Mouse (Mus musculus) testis, adult 2 months (tissue): Measurements from ENCODE around the gene Tex19.1. TPM values are rescaled to one million over a fixed set of nuclear protein-coding genes. Genes with fewer than 3 reads are reported as not detected.

Experiments
- H3K27ac ChIP-seq: fragments of 200-500 bp; 2 replicates; pipeline ENCODE4 v1.5.1; 2012; ENCODE audit warnings: low read depth, low read length; ENCODE audit not compliant: control insufficient read depth, insufficient read depth
- H3K27me3 ChIP-seq: fragments of 200-500 bp; 2 replicates; pipeline ENCODE4 v1.6.1; 2012; ENCODE audit warnings: mild to moderate bottlenecking, low read length, moderate library complexity; ENCODE audit not compliant: control insufficient read depth, insufficient read depth
- H3K36me3 ChIP-seq: fragments of 200-500 bp; 2 replicates; pipeline ENCODE4 v1.6.1; 2012; ENCODE audit warnings: mild to moderate bottlenecking, low read length; ENCODE audit not compliant: control insufficient read depth, insufficient read depth
- H3K4me1 ChIP-seq: fragments of 200-500 bp; 2 replicates; pipeline ENCODE4 v1.6.1; 2012; ENCODE audit warnings: low read length; ENCODE audit not compliant: control insufficient read depth, insufficient read depth
- H3K4me3 ChIP-seq: fragments of 200-500 bp; 2 replicates; pipeline ENCODE4 v1.5.1; 2012; ENCODE audit warnings: low read depth, mild to moderate bottlenecking, low read length, moderate library complexity, mixed read lengths; ENCODE audit not compliant: control insufficient read depth
- CTCF ChIP-seq: fragments of 200-500 bp; IDR thresholded peaks from 2 replicates; pipeline ENCODE4 v1.5.1; 2012; ENCODE audit warnings: low read depth, mild to moderate bottlenecking, inconsistent platforms, low read length, moderate library complexity; ENCODE audit not compliant: control insufficient read depth, insufficient read depth, insufficient replicate concordance
- POLR2A ChIP-seq: fragments of 200-500 bp; IDR thresholded peaks from 2 replicates; pipeline ENCODE4 v1.6.1; 2012; ENCODE audit warnings: low read depth, mild to moderate bottlenecking, inconsistent platforms, low read length, moderate library complexity; ENCODE audit not compliant: control insufficient read depth
- polyA plus RNA-seq: library from polyadenylated mRNA; depleted of rRNA; stranded (reverse); fragments of >200 nt; gene quantifications from 2 replicates; pipeline ENCODE4 v1.2.3, GENCODE M21; 2012

Gene Tex19.1
- polyA plus RNA-seq, 1 experiment = 16.1 TPM

- TF ChIP-seq CTCF (no peak), POLR2A (no peak)
- Histone ChIP-seq H3K4me3 (no peak overlapping the region), H3K4me1 (peaks cover 2% of the 10 kb centered on the region; the same call in 1 of the 2 replicates), H3K27ac (no peak overlapping the region), H3K27me3 (no peaks in the 10 kb centered on the region), H3K36me3 (no peaks in the 10 kb centered on the region)
Measured at GRCm38 (mm10) chr11:121111601-121112000, 34.3 kb upstream of the Tex19.1 start.

DNA sequence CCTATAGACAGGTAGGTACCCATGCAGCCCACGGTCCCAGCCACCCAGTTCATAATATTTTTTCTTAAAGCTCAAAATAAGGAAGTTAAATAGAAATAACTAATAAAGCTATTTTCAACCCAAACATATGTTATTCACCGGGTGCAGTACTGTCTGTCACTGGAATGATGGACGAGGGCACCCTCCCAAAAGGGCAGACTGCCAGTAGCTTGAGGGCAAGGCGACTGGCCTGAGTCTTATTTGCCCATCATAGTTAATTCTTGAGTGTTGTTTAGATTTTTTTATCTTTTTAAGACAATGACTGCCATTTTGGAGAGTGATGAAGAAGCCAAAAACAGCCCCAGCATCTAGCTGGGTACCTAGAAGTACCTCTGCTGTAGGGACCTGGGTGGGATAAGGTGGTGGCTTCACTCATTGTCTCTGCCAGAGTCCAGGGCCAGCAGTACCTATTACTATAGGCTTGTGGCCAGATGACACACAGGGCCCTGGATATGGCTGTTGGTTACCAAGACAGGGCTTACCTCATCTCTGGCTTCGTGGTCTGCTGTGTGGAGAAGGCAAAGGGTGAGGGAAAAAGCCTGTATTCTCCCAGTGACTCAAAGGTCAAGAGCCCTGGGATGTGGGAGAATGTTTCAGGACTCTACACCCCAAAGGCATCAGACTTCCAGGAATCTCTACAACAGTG, 33.7 kb upstream of the Tex19.1 start:
- peaks cover 5% of the 10 kb centered on the region; the same call in 1 of the 2 replicates for H3K4me1 ChIP-seq
- H3K4me3 ChIP-seq = no peak overlapping the region
- H3K27me3 ChIP-seq = no peaks in the 10 kb centered on the region
- no peak for TF ChIP-seq CTCF
- TF ChIP-seq POLR2A = no peak
- no peak overlapping the region for H3K27ac ChIP-seq
- H3K36me3 ChIP-seq = no peaks in the 10 kb centered on the region

DNA sequence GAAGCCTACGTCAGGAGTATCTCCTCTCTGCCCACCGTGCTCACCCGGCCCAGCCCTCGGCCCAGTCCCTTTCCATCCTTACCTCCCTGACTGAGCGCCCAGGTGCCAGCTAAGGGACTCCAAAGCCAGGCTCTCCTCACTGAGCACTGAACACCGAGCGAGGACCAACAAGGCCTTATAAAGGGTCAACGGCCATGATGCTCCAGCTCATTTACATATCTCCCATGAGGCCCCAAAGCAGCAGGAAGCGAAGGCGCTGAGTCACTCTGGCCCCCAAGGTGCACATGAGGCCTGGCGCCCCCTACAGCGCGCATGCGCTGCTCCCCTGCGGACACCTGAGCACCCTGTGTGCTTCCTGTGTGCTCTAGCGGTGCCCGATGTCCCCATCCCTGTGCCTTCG, 27.8 kb upstream of the Tex19.1 start:
- peaks cover 7% of the 10 kb centered on the region; the same call in 1 of the 2 replicates for H3K4me1 ChIP-seq
- peak overlapping the region; percentile 96 for H3K27ac ChIP-seq
- TF ChIP-seq POLR2A (peak; percentile 61), CTCF (no peak)
- no peaks in the 10 kb centered on the region for H3K36me3 ChIP-seq
- no peaks in the 10 kb centered on the region for H3K27me3 ChIP-seq
- peak overlapping the region; percentile 90 for H3K4me3 ChIP-seq

- Histone ChIP-seq H3K4me3 (peak within 1 kb of the TSS; percentile 90), H3K27ac (peak within 1 kb of the TSS; percentile 96), H3K27me3 (no peaks in the 10 kb centered on the region), H3K36me3 (no peaks in the 10 kb centered on the region), H3K4me1 (peaks cover 7% of the 10 kb centered on the region; the same call in 1 of the 2 replicates)
- TF ChIP-seq POLR2A = no peak
- no peak for TF ChIP-seq CTCF
Measured at GRCm38 (mm10) chr11:121118577-121118976, 27.4 kb upstream of the Tex19.1 start, which contains the start of gene Tex19.2. Tex19.2 (minus strand) TSS chr11:121118677.

- H3K4me3 ChIP-seq = no peak overlapping the region
- H3K27me3 ChIP-seq = no peaks in the 10 kb centered on the region
- H3K4me1 ChIP-seq = peaks cover 10% of the 10 kb centered on the region
- TF ChIP-seq CTCF = no peak
- TF ChIP-seq POLR2A = no peak
- no peak overlapping the region for H3K27ac ChIP-seq
- H3K36me3 ChIP-seq = no peaks in the 10 kb centered on the region
Measured at GRCm38 (mm10) chr11:121121151-121121550, 24.8 kb upstream of the Tex19.1 start.

DNA sequence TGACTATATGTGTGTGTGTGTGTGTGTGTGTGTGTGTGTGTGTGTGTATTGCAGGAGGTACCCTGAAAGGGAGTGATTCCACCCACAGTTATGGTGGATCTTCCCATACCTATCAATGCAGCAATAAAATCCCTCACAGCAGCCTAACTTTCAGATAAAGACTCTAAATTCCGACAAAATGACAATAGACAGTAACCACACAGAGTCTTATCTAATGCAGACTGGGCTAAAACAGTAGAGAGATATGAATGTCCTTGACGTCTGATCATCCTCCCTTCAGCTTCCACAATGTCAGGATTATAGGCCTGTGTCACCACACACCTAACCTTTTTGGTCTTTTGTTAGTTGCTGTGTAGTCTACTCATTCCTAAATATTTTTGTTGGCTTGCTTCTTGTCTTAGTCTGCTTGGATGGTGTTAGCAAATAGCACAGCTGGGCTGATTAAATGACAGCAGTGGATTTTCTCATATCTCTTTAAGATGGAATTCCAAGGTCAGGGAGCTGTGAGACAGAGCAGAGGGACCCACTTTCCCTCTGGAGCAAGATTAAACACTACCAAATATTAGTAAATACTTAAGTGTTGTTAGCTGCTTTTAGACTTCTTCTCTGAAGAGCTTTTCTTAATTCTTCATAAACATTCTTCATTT, 23.8 kb upstream of the Tex19.1 start:
- no peaks in the 10 kb centered on the region for H3K27me3 ChIP-seq
- H3K4me3 ChIP-seq = no peak overlapping the region
- no peak for TF ChIP-seq CTCF
- no peaks in the 10 kb centered on the region for H3K36me3 ChIP-seq
- H3K4me1 ChIP-seq = peaks cover 8% of the 10 kb centered on the region
- H3K27ac ChIP-seq = peak overlapping the region; percentile 44; the same call in 1 of the 2 replicates

DNA sequence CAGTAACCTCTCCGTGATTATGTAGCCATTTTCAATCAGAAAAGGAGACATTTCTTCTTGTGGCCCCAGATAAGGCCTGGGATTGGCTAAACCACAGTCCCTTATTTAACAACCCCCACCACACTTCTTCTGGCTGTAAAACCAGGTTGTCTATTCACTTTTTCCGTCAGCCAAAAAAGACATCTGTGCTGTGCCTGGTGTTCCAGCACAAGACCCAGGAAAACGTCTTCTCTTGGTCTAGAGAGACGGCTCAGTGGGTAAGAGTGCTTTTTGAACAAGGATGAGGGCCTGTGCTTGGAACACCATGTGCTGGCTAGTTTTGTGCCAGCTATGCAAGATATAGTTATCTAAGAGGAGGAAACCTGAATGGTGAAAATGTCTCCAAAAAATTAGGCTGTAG, 22.5 kb upstream of the Tex19.1 start:
- Histone ChIP-seq H3K36me3 (no peaks in the 10 kb centered on the region), H3K4me1 (peaks cover 3% of the 10 kb centered on the region), H3K27me3 (no peaks in the 10 kb centered on the region), H3K4me3 (no peak overlapping the region), H3K27ac (peak overlapping the region; percentile 65; the same call in 1 of the 2 replicates)
- TF ChIP-seq CTCF (no peak), POLR2A (no peak)
